Mouse (Mus musculus) T-helper 1 cell (primary cell): Measurements from ENCODE around the gene Stxbp3.
"Not testable (repeated sequence)": the region's sequence is repeated elsewhere in the genome, so short reads cannot be mapped to it uniquely, and the experiment has no call there.

Source experiments
- in situ Hi-C: fragments of 300-600 bp; cut with MboI, MseI; formaldehyde crosslinking; loops from one replicate; pipeline ENCODE4 v1.15.1; 2025; ENCODE audit warnings: high pct_unique_total_duplicates

Stxbp3 gene

DNA sequence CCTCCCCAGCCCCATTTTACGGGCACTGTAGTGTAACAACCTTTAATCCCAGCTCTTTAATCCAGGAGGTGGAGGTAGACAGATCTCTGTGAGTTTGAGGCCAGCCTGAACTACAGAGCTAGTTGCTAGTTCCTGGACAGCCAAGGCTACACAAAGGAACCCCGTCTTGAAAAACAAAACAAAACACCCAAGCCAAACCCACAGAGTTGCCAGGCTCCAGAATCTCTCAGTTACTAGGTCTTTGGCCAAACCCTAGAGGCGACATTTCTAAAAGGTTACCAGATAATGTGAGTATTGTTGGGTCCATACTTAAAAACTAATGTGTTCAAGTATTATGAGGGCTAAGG is 16.8 kb upstream of the Stxbp3 start:
- in situ Hi-C loops, result no loop called here

DNA sequence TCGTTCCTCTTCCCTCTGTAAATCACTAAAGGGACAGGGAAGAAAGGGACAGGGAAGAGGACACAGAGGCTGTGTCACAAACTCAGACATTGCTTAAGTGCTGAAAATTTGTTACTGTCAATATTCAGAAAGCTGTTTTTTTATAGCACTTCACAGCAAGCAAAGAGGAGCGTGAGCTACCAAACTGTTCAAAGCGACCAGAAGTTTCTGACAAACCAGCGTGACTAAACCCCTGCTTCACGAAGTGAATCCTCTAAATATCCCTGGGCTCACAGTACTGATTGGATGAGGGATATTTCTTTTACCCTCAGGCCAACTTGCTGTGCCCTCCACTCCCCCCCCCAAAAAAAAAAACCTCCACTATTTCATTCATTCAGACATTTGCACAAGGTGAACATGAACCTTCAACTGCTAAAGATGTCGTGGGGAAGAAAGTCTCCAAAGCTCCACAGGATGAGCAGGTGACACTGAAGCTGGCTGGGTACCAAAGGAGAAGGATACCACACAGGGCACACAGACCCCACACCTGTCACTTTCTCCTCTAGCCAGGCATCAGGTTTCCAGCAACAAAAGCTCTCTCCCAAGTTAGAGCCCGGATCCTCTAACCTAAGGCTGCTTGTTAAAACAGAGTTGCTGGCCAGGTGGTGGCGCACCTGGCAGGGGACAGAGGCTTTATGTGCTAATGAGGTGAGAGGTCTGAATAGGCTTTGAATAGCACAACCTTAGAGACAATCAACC is 16.2 kb upstream of the Stxbp3 start:
- in situ Hi-C loops, result no loop called here

DNA sequence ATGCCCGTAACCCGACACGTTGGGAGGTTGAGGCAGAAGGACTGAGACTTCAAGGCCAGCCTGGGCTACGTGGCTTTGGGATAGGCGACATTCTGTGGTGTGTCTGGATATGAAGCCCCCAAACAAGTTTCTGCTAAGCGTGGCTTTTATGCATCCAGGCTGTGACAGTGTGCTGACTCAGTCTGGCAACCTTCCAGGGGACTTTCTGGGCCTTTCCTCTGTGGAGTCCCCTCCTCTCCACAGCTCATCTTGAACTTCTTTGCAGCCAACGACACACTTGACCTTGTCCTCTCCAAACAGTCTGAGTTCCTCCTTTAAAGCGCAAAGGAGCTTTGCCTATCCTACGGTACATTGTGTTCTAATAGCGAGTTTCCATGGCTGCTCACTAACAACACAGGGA is 15.5 kb upstream of the Stxbp3 start:
- in situ Hi-C loops, result no loop called here

DNA sequence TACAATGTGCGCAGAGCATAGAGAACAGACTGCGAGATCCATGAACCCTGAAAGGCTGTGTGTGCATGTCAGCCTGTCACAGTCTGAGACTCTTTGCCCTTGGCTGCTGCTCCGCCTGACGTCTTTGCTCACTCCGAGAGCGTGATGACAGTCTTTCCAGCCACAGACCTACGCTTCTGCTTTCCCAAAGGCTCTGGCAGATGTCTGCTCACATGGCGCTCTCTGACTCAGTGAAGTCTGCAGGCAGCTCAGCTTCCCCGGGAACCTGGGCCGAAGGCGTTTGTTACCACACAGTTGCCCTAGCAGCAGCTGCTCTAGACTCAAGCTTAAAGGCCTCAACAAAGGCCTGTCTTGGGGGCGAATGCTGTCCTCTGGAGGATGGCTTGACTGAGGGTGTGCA is 15.0 kb upstream of the Stxbp3 start:
- in situ Hi-C loops, result no loop called here

DNA sequence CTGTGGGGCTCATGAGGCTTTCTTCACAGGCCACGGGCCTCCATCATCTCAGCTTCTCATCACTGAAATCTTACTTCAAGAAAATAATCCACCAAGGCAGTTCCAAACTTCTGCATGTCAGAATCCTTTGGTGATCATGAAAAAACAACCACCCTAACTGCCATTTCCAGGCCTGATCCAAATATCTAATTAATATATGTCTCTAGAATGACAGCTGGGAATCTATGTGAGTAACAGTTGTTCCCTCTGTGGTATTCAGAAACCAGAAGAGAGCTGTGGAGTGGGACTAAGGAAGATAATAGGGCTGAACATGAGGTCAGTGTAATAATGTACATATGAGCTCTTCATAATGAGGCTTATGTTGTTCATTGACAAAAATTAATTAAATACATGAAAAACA is 12.9 kb upstream of the Stxbp3 start:
- in situ Hi-C loops, result loop anchor here (5.0 kb wide), 1 partner anchor 34 kb away; no protein-coding TSS in a partner anchor

DNA sequence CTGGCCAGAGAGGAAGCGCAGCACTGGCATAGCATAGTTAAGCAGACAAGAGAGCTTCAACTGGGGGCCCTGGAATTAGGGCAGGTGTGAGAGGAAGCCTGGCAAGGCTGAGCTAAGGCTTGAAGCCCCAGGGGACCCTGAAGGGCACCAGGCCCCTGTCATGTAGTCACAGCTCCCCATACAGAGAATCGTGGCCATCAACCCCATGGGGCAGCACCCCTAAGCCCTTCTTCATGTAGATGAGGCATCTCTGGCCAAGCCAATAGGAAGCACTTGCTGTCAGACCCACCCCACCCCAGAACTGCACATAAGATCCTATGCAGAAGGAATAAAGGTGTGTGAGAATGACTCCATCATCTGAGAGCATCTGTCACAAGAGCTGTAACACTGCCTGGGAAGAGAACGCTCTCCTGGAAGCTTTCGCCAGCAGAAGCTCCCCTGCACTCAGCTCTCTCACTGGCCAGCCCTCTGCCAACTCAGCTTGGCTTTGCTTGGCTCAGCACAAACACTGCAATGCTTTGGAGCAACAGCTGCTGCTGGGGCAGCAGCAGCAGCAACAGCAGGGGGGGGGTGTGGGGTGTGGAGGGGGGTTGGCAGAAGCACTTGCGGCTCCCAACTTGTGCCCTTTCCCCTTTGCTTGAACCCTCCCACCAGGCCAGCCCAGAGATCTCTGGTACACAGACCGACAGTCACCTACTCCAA is 11.8 kb upstream of the Stxbp3 start:
- in situ Hi-C loops, result loop anchor here (5.0 kb wide), 1 partner anchor 35 kb away; no protein-coding TSS in a partner anchor

DNA sequence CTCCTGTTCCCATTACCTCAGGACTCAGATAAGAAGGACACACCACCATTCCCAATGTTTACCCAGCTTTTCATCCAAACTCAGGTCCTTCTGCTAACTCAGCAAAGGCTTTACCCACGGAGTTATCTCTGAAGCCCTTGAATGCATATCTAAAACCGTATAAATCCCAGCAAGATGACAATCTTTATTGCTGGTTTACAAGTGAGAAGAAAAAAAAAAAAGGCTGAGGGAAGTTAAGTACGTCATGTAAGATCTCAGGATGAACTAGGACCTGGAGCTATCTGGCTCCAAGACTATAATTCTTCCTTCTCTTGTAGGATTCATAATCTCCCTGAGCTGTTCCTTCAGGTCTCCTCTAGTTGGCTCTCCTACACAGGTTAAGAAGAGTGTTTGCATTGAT is 11.2 kb upstream of the Stxbp3 start:
- in situ Hi-C loops, result loop anchor here (5.0 kb wide), 1 partner anchor 36 kb away; no protein-coding TSS in a partner anchor

DNA sequence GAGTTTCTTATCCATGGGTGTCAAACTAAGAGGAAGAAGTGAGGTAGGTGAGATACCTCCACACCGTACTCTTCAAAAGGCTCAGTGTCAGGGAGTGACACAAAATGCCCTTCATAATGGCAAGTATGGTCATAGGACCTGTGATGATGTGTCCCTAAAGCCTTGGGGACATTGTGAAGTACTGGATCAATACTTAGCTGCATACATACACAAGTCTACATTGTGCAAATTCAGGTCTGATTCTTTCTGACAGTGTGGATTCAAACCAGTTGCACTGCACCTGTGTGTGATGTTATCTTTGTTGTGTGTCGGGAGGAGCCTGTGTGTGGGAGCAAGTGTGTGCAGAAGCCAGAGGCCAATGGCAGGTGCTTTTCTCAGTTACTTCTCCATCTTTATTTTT is 10.7 kb upstream of the Stxbp3 start:
- in situ Hi-C loops, result loop anchor here (5.0 kb wide), 1 partner anchor 36 kb away; no protein-coding TSS in a partner anchor

DNA sequence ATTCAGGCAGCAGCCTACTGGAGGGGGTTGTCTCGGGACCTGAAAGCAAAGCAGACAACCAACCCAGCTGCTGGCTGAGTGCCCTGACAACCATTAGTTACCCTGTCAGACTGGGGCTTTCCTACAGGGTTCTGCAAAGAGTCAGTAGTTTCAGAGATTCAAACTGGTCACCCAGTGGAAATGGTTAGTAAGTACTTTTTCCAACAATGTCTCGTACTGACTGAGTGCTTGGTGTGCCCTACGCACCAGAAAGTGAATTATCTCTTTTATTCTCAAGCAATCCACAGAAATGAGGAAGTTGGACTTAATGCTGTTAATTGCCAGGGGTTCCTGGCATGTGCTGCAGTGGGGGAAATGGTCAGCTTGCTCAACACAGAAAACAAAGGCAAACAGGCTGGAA is 10.2 kb upstream of the Stxbp3 start:
- in situ Hi-C loops, result loop anchor here (5.0 kb wide), 1 partner anchor 37 kb away; no protein-coding TSS in a partner anchor

DNA sequence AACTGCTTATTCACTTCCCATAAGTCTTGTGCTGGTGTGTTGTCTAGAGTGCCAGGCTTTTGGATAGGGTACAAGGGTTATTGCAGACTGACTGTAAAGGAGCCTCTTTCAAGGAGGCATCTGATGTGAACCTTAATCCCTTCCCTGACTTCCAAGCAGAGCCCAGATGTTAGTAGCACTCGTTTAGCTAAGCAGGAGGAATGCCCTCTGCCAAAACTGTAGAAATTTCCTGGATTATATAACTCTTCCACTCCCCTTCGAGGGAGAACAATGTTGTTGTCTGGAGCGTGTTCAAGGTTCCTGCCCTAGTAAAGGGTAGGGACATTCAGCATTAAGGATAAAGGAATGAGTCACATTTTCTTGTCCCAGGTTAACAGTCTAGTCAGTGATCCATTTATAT is 6.3 kb upstream of the Stxbp3 start:
- in situ Hi-C loops, result no loop called here

DNA sequence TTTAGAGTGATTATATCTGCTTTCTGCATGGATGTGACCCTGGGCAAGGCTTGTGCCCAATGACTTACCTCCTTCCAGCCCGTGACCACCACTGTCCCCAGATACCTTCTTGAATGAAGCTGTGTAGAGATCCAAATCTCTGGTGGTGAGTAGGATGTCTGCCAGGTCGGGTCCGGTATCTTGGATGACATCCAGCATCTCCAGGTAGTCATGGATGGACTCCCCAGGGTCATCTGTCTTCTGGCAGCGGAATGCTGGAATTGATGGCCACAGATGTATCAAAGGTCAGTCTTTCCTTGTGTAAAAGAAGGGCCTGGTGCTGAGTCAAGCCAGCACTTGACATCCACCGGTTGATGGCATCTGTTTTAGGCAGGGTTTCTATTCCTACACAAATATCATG is 4.2 kb upstream of the Stxbp3 start:
- in situ Hi-C loops, result no loop called here

DNA sequence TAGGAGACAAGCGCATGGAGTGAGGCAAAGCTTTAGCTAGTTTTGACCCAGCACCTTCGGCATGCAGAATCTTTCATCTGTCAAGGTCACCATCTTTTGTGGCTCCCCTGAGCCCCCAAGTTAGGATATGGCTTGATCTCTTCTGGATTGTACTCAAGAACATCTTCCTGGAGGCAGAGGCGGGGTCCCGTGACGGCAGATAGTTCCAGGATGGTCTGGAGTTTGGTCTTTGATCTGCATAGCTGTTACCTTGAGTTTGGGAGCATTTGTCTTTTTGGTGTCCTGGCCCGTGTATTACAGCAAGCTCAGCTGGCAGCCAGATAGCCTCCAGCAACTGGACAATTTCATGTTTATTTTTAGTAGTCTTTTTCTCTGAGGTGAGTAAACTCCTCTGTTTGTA is 3.7 kb upstream of the Stxbp3 start:
- in situ Hi-C loops, result no loop called here

DNA sequence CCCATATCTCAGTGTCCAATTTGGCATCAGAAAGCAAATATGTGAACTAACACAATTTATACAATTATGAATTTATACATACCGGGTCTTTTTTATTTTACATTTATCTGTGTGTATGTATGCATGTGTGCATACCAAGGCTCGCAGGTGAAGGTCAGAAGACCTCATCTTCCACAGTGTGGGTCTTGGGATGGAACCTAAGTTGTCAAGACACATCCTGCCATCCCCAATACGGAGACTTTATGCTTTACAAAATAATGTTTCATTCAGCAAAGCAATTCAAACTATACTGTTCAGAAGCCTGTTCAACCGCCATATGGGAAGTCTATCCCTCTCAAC is 359 bp upstream of the Stxbp3 start:
- in situ Hi-C loops, result no loop called here

DNA sequence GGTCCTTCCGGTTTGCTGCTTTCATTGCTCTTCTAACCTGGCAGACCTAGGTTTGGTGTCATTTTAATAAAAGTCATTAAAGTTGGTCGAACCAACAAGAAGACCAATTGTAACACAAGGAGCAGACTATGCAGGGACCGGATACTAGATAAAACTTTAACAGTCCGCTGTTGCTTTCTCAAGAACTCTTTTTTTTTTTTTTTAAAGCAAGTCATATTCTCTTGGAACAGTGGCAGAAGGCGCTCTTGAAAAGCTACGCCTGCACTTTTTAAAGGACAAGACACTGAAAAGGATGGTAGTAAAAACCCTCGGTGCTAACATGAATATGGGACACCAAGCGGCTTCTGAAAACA is 703 bp downstream of the Stxbp3 start:
- in situ Hi-C loops, result no loop called here

DNA sequence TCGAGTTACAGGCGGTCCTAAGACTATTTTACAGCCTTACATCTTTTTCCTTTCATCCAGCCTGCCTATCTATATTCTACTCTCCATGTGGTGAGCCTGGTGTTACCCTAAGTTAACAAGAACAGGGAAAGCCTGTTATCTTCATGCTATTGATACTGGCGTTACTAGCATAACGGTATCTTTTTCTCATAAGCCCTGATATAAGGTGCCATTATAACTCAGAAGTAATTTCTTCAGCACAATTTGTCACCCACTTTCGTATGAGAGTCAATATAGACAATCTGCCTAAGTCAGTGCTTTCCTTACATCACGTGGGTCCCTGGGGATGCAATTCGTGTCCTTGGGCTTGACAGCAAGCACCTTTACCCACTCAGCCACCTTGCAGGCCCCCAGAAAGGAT is 1.3 kb downstream of the Stxbp3 start:
- in situ Hi-C loops, result no loop called here

DNA sequence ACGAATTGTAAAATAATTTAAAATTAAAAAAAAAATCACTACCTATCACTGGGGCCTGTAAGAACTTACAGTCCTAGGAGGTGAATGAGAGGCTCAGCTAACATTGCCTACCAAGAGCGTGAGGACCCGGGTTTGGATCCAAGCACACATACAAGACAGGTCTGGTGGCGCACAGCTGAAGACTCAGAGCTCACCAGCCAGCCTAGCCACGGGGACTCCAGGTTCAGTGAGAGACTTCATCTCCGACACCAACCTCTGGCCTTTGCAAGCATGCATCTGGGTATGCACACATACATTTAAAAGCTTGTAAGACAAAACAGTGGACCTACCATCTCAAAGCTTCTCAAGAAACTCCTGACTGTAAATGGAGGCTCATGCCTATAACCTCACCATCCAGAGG is 3.4 kb downstream of the Stxbp3 start:
- in situ Hi-C loops, result no loop called here

DNA sequence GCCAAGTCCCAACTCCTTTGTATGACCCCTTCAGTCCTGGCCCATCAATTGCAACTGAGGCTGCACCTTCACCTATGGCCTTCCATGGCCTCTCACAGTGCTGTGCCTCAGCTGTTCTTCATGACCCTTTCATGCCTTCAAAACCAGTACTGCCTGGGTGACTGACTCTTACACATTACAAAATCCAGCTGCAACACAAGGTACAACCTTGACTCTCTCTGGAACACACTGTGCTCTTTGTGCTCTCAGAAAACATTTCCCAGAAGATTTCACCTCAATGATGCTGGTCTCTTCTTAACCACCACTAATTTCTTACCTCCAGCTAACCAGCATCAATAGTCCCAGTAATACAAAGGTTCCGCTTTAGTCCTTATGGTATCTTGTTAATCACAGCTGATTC is 6.6 kb downstream of the Stxbp3 start:
- in situ Hi-C loops, result not testable (repeated sequence)

DNA sequence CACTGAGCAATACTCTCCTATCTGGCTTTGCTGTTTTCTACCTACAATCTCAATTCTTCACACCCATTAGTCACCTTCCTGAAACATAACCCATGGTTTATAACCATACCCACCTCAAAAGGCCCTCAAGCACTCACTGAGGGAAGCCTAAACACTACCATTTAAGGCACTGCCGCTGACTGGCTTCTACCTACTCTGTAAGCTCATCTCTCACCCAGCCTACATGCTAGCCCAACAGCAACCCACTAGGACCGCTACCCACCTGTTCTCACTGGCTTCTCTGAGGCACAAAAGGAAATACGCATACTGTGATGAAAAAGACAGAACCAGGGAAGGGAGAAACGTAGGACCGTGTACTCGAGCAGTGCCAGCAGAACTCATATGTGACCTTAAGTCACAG is 8.6 kb downstream of the Stxbp3 start:
- in situ Hi-C loops, result no loop called here

DNA sequence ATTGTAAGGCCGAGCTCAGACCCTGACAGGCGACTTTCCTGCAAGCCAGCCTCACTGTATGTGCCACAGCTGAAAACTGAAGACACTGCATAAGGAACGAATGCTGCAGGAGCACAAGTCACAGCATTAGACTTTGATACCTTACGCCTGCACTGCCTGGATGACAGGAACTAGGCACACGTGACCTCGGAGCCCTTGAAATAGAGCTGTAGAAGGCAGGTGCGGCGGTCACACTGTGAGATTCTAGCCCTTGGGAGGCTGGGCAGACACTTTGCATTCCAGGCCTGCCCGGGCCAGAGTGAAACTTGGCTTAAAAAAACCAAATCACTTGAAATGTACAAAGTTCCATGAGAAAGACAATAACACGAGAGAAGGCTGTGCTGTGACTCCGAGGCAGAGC is 9.8 kb downstream of the Stxbp3 start:
- in situ Hi-C loops, result no loop called here

DNA sequence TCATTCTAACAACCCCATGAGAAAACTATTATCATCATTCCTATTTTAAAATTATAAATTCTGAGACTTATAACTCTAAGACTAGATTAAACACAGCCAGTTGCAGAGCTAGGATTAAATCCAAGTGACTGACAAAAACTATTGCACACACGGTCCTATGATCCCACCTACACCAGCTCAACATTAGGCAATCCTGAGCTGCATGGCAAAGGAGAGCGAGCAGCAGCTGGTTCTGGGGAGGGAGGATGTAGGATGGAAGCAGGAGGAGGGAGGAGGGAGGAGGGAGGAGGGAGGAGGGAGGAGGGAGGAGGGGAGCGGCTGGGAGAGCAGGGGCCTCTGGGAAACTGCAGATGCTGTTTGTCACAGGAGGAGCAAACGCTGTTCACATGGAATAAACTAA is 24.7 kb downstream of the Stxbp3 start:
- in situ Hi-C loops, result no loop called here

DNA sequence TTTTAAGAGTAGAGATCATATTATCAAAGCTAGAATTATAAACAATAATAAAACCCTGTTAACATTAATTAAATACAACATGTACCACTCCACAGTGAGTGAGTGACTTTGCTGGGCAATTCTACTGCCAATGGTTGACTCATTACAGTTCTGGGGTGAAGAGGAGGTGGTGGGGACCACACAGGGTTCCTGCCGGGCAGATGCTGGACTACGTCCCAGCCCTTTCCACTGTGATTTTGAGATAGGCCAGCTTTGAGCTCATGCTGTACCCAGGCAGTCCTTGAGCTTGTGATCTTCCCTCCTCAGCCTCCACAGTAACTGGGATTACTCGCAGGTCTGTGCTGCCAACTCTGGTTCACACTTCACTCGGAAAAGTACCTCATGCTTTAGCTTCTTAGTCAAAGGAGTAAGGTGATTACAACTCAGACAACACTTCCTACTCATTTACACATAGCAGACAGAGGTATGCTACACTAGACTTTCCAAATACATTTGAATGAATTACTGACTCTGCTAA is 29.5 kb downstream of the Stxbp3 start:
- in situ Hi-C loops, result no loop called here

DNA sequence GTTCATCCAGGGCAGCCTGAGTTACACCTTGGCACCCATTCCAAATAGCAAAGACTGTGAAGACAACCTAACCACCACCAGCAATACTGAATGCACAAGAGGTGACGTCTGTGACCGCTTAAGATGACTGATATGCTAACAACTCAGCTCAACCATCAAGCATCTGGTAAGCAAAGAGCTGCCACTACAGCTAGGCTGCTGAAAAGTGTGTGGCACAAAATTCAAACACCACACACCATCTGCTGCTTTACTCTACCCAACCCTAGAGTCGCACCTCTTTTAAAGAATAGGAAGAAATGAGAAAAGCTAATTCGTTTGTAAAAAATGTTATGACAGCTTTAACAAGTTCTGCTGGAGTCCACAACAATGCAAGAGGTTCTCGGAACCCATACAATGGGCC is 34.7 kb downstream of the Stxbp3 start:
- in situ Hi-C loops, result no loop called here

DNA sequence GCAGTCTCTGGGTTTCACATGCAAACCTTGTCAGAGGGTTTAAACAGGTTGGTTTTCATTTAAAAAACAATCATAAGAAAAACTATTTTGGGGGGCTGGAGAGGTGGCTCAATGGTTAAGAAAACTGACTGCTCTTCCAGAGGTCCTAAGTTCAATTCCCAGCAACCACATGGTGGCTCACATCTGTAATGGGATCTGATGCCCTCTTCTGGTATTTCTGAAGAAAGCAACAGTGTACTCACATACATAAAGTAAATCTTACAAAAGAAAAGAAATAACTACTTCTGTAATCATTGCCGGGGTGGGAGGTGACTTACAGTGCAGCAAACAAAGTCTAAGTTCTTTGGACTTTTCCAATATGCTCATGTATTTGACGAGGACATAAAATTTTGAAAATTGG is 42.0 kb downstream of the Stxbp3 start:
- in situ Hi-C loops, result no loop called here
